Mouse (Mus musculus) layer of hippocampus, postnatal 36 days (tissue): ENCODE measurements around the gene Fam222a. TPM values are rescaled to one million over a fixed set of nuclear protein-coding genes. Genes with fewer than 3 reads are reported as not detected.

Experiments used
- DNase-seq, 2 experiments: peaks; one replicate each; pipeline ENCODE4 v3.0.0; 2022
- total RNA-seq, 2 experiments: library from RNA; stranded (reverse); gene quantifications; 2 replicates each; pipeline ENCODE4 v1.2.3; 2021

Gene Fam222a
- total RNA-seq, 2 experiments from 2014 or later: 4.6 to 5.8 TPM

DNA sequence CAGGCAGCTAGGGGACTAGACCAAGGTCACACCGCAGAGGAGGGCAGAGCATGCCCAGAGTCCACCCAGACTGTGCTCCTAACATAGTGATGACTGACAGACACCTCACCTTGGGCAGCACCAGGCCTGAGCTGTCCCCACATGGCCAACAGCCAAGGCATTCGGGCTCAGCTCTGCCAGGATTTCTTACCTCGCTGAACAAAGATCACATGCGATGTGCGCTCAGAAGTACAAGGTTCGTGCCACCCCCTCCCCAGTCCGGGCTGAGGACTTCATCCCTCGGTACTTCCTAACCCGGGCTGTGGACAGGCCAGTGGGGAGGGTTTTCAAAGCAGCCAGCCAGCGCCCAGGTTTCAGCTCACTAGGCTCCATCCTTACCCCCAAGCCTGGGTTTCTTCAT is 89.6 kb downstream of the Fam222a start:
- no peak for DNase-seq

DNA sequence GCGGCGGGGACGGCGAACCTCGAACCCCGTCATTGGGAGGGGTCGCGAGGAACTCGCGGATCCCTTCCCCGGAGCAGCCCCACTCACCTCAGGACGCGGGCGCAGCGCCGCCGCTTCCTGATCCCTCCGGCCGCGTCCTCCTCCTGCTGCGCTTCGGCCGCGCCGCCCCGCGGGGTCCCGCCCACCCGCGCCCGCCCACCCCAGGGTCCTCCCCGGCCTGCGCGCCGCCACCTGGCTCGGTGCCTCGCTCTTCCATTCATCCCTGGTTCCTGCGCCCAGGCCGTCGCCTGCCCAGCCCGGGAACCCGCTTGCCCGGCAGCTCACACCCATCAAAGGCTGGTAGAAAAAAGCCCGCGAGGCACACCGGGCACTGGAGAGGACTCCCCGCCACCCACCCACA is 90.4 kb downstream of the Fam222a start, which contains the start of gene Trpv4:
Gene Trpv4 (minus strand): TSS at position 167 of the 400 bp plus-strand sequence.
- DNase-seq: no peak

DNA sequence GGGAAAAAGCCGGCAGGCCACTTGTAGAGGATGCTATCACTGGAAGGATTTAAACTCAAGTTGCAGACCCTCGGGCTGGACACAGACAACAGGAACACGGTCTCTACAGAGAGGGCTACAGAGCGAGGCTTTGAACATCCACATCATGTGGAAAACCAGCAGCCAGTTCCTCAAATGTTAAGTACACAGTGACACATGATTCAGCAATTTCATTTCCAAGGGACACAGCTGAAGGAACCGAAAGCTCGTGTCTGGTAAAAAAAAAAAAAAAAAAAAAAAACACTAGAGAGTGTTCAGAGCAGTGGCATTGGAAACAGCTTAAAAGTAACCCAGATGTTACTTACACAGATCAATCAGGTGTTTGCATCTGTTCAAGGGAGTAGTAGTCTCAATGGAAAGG is 93.2 kb downstream of the Fam222a start:
- no peak for DNase-seq

Other genes with a start within 250 kb of the Fam222a start
- 10 to 100 TPM; 47.5 to 48.3 TPM for gene Kctd10, start 187.5 kb upstream of the Fam222a start, total RNA-seq
- 10 to 100 TPM; 78.0 to 81.6 TPM for gene Ube3b, start 187.4 kb upstream of the Fam222a start, total RNA-seq
- gene Mmab, start 124.0 kb upstream of the Fam222a start, total RNA-seq: 10 to 100 TPM; 18.3 to 19.0 TPM
- gene Mvk, start 123.7 kb upstream of the Fam222a start, total RNA-seq: 10 to 100 TPM; 25.0 to 27.1 TPM
- 1 to 10 TPM; 1.2 to 2.0 TPM for gene Trpv4, start 90.4 kb downstream of the Fam222a start, total RNA-seq
- gene Gltp, start 123.0 kb downstream of the Fam222a start, total RNA-seq: 10 to 100 TPM; 27.9 to 33.4 TPM
- 10 to 100 TPM; 12.0 to 13.8 TPM for gene Tchp, start 139.7 kb downstream of the Fam222a start, total RNA-seq
- gene Ankrd13a, start 206.7 kb downstream of the Fam222a start, total RNA-seq: 10 to 100 TPM; 37.2 to 47.9 TPM
- 10 to 100 TPM; 42.4 to 45.4 TPM for gene Git2, start 207.5 kb downstream of the Fam222a start, total RNA-seq